Mouse (Mus musculus) mouse embryonic stem cell (cell line): Measurements from ENCODE around the gene Pcyt1b.

Experiments
- in situ Hi-C, 2 experiments: fragments of 300-500 bp; cut with MboI; formaldehyde crosslinking; loops; 1 replicate in 1 of 2; 3 replicates in 1 of 2; pipeline ENCODE4 v1.14.3; 2019 to 2020; ENCODE audit warnings: low sequenced_read_pairs in 2 of 2, low pct_unique_long_range_greater_than_20kb in 1 of 2, mixed read lengths in 1 of 2; ENCODE audit not compliant: unreplicated experiment in 1 of 2

Gene Pcyt1b

GRCm38 (mm10) chrX:93654218-93655002 lies at the start of gene Pcyt1b:
Gene Pcyt1b (plus strand): TSS chrX:93654863.
- in situ Hi-C loops = no loop called here

- in situ Hi-C loops = no loop called here
These were observed 24.4 kb upstream of the Pcyt1b start for GRCm38 (mm10) chrX:93630256-93630655.

- in situ Hi-C loops = no loop called here
These were observed 22.8 kb upstream of the Pcyt1b start, which contains the start of gene Pola1 for GRCm38 (mm10) chrX:93631657-93632449. Gene Pola1 (minus strand): TSS chrX:93632155.

GRCm38 (mm10) chrX:93634861-93635375 lies 19.7 kb upstream of the Pcyt1b start:
- in situ Hi-C loops = no loop called here

- in situ Hi-C loops = no loop called here
These were observed 11.1 kb upstream of the Pcyt1b start for GRCm38 (mm10) chrX:93643600-93643999.

- in situ Hi-C loops = no loop called here
These were observed 10.6 kb upstream of the Pcyt1b start for GRCm38 (mm10) chrX:93644022-93644421.

GRCm38 (mm10) chrX:93650738-93651137 lies 3.9 kb upstream of the Pcyt1b start:
- in situ Hi-C loops = no loop called here

- in situ Hi-C loops = no loop called here
These were observed 490 bp downstream of the Pcyt1b start for GRCm38 (mm10) chrX:93655153-93655552.

GRCm38 (mm10) chrX:93663919-93664586 lies 9.4 kb downstream of the Pcyt1b start:
- in situ Hi-C loops = no loop called here

- in situ Hi-C loops = no loop called here
These were observed 10.1 kb downstream of the Pcyt1b start for GRCm38 (mm10) chrX:93664787-93665186.

- in situ Hi-C loops = no loop called here
These were observed 19.8 kb downstream of the Pcyt1b start for GRCm38 (mm10) chrX:93674432-93674831.

GRCm38 (mm10) chrX:93674836-93675795 lies 20.5 kb downstream of the Pcyt1b start:
- in situ Hi-C loops = no loop called here

- in situ Hi-C loops = no loop called here
These were observed 21.6 kb downstream of the Pcyt1b start for GRCm38 (mm10) chrX:93676228-93676627.

- in situ Hi-C loops = no loop called here
These were observed 34.6 kb downstream of the Pcyt1b start for GRCm38 (mm10) chrX:93689287-93689686.

GRCm38 (mm10) chrX:93690672-93691071 lies 36.0 kb downstream of the Pcyt1b start:
- in situ Hi-C loops = no loop called here

- in situ Hi-C loops = no loop called here
These were observed 42.9 kb downstream of the Pcyt1b start for GRCm38 (mm10) chrX:93697596-93697995.

GRCm38 (mm10) chrX:93700528-93701225 lies 46.0 kb downstream of the Pcyt1b start:
- in situ Hi-C loops = no loop called here
